Mouse (Mus musculus): ENCODE data around the gene St3gal4.

Gene St3gal4

DNA sequence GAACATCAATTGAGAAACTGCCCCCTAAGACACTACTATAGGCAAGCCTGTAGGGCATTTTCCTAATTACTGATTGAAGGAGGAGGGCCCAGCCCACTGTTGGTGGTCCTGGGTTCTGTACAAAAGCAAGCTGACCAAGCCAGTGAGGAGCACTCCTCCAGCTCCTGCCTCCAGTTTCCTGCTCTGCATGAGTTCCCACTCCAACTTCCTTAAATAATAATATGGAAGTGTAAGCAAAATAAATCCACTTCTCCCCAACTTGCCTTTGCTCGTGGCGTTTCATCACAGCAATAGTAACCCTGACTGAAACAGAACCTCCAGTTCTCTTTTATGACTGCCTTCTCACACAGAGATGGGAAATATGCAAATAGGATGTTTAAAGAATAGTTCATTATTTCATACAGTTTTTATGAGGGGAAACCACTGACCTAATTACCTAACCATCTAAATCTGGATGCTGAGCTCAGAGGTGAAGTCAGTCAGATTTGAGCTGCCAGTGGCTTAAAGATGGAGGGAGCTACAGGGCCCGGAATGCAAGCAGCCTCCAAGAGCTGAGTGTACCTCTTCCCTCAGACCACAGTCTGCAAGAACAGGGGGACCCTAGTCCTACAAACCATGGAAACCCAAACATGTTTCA is 69.1 kb downstream of the St3gal4 start:
- DNase-seq (ENCODE audit: inconsistent ontology term) = no peak

DNA sequence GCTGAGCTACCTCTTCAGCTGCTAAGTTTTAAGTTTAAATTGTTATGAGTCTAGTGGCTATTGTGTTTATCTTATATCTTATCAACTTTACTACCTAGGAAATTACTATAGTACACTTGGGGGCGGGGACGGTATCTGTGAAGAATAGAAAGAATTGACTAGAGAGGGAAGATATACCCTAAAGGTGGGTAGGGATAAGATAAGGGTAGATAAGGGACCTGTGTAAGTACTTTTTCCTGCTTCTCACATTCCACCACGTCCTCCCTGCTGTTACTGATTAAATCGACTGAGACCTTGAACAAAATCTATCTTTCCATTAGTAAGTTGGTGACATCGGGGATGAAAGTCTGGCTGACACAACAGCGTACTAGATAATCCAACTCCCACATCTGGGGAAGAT is 70.6 kb downstream of the St3gal4 start:
- DNase-seq (ENCODE audit: inconsistent ontology term) = no peak

DNA sequence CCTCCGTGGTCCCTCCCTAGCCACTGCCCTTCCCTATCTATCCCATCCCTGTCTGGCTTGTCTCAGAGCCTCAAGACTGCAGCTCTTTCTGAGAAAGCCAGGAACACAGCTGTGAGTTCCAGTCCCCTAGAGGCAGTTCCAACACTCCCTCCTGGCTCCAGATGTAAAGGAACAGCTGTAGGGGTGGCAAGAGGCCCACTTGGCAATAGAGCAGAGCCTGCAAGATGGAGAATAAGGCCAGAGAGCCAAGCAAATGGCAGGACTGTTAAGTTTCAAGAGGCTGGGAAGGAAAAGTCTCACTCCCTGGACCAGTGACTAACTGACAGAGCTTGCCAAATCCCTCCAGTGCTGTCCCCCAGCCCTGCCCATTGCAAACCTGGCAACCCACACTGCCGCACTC is 73.3 kb downstream of the St3gal4 start:
- DNase-seq (ENCODE audit: inconsistent ontology term) = no peak

DNA sequence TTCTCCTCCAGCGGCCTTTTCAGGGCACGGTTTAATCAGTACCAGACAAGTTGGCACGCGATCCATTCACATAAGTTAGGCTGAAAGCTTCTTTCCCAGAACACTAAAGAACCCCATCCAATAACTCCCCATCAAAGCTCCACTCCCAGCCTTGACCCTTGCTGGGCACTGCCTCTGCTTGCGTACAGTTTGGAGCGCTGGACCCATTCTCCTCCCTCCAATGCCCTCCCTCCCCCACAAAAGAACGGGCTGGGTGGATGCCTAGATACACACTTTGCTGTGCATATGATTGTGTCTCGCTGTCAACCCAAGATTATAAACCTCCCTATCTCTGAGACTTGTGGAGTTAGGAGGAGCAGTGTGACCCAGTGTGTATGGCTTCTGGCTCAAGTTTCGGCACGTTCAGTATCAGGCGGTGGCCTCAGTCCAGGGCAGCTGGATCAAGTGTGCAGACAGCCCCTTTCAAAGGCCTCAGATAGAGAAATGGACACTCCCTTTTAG is 74.0 kb downstream of the St3gal4 start:
- no peak for DNase-seq (ENCODE audit: inconsistent ontology term)

DNA sequence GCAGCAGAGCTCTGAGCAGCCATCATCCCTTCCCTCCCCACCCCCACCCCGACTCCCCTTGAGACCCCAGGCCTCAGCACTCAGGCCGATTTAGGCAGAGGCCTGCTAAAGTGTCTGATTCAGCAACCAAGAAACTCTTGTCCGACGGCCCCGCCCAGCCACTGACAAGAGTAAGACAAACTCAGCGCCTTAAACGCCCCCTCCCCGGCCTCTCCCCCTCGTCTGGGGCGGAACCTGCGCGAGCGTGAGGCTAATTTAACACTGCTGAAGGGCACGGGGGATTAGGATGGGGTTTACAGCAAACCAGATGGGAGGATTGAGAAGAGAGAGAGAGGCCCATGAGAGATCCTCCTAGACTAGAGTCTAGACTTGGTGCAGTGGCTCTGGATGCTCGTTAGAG is 74.6 kb downstream of the St3gal4 start:
- no peak for DNase-seq (ENCODE audit: inconsistent ontology term)

DNA sequence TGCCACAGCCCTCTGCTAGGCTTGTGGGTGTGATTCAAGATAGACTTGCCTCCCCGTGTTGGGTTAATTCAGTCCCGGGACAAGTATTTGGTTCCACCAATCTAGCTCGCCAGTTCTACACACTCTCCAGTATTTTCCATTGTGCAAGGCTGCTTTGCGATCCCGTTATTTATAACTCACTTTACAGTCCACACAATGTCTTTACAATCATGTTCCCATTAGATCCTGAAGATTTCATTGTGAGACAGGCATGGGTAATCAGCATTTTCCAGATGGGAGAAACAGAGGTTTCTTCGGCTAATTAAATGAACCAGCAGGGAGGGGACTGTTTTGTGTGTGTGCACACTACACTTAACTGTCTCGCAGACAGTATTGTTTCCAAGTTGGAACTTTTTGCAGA is 75.4 kb downstream of the St3gal4 start:
- no peak for DNase-seq (ENCODE audit: inconsistent ontology term)

DNA sequence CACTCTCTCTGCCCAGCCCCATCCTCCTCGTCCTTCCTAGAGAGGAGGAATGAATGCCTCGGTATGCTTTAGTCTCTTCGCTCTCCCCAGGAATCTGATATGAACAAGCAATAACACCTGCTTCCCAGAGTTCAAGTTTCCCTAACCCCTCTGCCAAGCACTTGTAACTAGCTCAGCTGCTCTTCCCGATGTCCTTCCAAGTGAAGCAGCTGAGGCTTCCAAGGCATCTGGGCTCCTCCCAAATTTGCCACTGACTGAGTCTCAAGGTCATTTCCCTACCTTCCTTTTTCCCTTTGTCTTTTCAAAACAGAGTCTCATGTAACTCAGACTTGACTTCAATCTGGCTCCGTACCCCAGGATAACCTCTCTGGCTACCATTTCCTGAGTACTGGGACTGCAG is 77.6 kb downstream of the St3gal4 start:
- DNase-seq (ENCODE audit: inconsistent ontology term) = no peak

DNA sequence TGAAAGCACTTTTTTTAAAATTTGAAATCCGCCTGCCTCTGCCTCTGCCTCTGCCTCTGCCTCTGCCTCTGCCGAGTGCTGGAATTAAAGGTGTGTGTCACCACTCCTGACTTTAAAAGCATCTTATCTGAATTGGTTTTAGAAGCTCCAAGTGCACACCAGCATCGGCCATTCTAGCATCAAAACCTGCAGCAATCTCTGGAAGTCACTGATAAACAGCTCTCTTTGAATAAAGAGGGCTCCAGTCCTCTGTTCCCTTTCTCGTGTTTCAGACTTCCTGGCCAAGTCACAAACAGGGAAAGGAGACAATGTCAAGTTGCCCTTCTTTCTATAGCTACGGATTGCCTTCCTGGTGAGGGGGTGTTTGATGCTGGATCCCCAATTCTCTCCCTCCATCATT is 79.2 kb downstream of the St3gal4 start:
- no peak for DNase-seq (ENCODE audit: inconsistent ontology term)

DNA sequence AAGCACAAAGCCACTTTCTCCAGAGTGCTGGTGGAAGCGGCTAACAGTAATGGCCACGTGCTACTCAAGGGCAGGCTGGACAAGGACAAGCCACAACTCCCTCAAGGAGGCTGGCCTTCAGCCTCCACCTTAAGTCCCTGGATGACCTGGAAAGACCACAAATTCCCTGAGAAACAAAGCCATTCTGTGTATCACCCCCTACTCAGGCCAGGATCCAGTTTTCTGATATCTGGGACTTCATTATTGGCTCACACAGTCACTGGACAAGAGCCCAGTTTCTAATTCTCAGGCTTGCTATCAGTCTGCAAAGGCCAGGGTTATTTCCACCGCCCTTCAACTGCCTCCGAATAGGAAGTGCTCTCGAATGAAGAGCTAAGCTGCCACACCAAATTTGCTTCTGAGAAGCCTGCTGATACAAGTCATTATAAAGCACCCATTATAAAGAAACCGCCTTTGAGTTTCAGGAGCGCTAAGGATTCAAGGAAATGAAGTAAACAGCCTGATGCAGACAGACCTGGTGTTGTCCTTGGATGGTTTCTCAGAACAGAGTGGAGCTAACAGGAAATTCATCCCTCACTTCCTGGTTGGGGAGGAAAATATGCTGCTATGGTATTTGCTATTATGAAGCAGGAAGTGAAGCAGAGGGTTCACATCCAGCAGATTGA is 80.0 kb downstream of the St3gal4 start:
- peak; percentile 91 for DNase-seq (ENCODE audit: inconsistent ontology term)

DNA sequence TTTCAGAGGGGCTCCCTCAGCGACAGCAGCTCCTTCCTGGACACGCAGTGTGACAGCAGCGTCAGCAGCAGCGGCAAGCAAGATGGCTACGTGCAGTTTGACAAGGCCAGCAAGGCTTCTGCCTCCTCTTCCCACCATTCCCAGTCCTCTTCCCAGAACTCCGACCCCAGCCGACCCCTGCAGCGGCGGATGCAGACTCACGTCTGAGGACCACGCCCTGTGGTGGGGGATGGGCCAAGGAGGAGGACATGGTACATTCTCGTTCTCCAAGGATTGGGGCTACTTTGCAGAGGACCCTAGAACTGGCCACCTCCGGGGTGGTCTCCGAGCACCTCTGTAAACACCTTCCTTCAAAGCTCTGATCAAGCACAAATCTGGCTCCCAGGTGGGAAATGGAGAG is 84.0 kb downstream of the St3gal4 start:
- no peak for DNase-seq (ENCODE audit: inconsistent ontology term)

DNA sequence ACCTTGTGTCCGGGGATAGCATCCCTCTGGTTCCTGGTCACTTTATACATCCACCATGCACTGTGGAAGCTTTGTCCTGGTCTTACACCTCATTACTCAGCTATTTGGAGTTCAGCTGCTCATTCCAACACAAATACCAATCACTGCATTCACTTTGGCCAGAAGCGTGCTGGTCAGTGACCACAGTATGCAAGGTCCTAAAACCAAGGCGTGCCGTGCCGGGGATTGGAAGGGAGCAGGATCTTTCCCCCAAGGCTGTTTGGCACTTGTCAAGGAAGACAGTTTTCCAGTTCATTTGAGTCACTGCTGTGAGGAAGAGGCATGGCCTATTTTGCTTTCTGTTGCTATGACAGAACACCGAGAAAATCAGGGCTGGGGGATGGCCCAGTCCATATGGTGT is 86.6 kb downstream of the St3gal4 start:
- DNase-seq (ENCODE audit: inconsistent ontology term) = peak; percentile 98

DNA sequence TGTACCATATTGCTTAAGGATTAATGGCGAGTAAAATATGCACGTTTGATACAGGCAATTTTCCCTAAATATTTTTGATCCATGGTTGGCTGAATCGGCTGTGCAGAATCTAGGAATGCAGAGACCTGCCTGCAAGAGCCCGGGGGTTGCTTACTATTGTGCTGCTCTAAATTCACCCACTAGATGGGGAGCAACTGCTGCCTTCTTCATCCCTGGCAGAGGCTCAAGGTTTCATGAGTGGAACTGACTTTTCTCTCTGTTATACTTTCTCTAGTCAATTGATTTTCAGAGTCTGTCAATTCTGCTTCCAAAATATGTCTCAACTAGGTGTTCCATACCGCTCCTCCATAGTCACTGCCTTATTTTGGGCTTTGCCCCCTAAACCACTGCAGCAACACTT is 88.2 kb downstream of the St3gal4 start:
- DNase-seq (ENCODE audit: inconsistent ontology term) = no peak

DNA sequence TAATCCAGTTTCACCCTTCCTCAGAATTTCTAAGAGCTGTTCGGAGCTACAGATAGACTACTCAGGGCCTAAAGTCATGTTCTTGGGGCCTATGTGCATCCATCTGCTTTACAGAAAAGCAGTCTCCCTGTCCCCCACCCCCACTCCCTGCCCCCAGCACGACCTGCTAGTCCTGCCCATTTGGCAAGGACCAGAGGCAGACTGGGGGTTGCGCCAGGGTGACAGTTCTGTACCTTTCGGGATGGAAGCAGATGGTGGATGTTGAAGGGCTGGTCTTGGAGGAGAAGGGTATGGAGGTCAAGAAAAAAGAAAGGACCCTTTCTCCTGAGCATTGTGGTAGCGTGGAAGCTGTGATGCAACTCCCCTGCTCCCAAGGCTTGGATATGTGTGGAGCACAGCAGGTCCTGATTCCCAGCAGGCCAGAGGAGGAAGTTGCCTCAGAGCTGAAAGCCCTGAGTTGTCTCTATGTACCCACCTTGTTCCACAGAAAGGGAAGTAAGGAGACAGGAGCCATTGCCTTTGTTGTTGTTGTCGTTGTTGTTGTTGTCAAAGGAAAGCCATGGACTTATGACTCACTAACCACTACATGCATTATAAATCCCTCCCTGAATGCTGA is 91.6 kb downstream of the St3gal4 start:
- no peak for DNase-seq (ENCODE audit: inconsistent ontology term)

DNA sequence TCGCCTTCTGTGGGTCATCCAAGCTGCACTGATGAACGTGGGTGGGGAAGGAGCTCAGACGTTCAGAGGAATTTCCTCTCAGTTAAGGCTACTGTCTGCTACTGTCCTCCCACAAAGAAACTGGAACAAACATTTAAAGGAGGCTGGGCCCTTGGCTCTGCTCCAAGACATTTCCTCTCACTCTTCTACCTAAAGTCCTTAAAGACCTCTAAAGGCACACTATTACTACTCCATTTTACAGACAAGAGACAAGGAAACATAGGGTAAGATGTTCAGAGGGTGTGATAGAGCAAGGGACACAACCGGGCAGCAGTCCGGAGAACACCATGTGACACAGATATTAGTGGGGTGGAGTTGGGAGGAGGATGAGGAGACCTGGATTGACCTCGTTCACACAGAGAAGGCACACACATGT is 92.2 kb downstream of the St3gal4 start:
- DNase-seq (ENCODE audit: inconsistent ontology term) = peak; percentile 62

DNA sequence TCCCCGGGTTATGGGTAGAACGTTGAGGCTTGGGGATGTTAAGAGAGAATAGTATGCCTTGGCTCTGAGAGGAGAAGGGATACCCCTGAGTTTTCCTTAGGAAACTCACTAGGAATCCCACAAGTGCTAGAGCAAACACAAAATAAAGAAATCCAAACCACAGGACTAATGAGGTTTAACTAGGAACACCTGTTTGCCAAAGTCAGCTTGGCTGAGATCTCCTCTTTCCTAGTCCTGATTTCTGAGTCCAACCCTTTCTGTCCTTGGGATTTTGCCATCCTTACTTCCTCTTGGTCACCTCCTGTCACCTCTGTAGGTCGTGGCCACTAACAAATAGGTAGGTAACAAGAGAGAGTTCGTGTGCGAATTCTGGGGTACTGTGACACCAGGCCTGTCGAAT is 92.8 kb downstream of the St3gal4 start:
- no peak for DNase-seq (ENCODE audit: inconsistent ontology term)

DNA sequence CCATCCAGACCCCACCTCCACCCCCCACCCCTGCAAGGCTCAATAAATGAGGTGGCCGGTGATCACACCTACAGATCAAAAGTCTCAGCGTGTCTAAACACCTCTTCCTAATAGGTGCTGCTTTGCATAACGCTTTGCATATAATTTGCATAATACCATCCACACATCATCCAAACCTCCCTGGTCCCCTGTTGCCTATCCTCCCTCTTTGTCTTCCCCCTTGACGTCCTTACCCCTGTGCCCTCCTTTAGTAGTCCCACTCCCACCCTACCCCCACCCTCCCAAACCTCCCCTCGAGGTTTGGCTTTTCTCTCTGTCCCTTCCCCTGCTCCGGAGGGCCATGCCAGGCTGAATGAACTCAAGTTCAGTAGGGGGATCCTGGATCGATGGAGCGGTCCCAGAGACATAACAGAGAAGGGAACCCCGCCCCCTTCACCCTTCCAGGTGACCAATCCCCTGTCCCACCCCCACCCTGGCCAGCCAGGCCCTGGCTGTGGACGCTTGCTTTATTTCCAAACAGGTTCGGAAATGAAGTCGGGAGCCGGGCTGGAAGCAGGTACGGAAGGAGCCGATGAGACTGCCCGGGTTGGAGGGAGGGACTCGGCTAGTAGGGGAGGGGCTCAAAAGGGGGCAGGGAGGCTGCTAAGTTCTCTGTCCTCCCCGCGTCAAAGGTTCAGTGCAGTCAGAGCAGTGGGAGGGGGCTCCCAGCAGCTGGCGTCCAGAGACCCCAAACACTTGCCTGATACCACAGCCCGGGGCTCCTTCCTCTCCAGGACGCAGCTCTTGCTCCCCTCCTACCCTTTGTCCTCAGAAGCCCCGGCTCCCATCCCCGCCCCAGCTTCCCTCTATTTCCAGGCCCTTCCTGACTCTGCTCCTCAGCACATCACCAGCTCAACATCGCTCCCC is 94.2 kb downstream of the St3gal4 start:
- DNase-seq (ENCODE audit: inconsistent ontology term) = no peak

DNA sequence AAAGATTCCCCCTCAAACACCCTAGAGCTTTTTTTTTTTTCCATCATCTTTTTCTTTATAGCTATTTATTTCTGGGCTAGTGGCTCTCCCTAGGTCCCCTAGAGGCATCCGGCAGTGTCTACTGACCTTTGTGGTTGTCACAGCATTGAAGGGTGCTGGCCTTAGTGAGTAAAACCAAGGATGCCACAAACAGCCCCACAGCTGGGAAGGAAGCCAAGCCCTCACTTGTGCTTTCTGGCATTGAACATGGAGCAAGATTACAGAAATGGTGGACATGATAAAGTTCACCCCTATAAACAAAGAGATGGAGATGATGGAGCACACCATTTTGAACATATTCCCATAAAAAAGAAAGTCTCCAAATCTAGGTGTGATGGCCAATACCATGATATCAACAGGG is 97.3 kb downstream of the St3gal4 start:
- no peak for DNase-seq (ENCODE audit: inconsistent ontology term)

DNA sequence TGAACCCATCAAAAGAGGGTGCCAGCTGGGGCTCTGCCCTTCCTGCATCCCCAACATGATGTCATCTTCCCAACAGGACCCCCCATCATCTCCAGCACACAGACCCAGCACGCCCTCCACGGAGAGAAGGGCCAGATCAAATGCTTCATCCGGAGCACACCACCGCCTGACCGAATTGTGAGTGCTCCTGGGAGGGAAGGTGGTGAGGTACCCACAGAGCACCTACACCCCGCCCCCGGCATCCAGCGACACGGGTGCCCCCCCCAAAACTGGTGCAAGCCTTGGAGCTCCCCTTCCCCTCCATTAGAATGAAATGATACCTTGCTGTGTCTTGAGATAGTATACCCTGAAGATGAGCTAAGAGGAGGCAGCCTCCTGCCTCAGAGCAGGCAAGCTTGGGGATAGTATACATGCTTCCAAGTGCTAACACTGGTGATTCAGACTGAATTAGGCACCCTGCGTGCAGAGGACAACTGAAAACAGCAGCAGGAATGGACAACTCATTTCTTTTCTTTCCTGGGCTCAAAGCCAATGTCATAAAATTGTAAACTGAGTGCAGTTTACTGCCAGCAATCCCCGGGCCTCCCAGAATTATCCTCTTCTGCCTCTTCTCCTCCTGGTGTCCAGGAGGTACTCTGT is 98.9 kb downstream of the St3gal4 start:
- no peak for DNase-seq (ENCODE audit: inconsistent ontology term)

DNA sequence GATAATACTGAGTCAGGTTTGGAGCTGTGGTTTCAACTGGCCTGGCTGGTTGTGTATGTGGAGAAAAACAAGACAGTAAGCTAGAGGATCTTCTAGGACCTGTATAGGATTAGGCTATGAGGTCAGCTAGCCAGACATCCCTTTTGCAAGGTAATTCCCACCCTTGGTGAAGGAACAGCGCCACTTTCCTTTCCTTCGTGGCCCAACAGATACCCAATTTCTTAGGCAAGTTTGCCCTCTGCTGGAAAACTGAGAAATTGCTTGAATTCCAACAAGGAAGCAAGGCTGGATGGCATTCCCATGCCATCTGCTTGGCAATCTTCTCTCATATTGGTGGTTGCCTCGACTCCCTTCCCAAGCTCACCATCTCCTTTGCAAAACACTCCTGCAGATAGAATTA is 99.7 kb downstream of the St3gal4 start:
- peak; percentile 68 for DNase-seq (ENCODE audit: inconsistent ontology term)

DNA sequence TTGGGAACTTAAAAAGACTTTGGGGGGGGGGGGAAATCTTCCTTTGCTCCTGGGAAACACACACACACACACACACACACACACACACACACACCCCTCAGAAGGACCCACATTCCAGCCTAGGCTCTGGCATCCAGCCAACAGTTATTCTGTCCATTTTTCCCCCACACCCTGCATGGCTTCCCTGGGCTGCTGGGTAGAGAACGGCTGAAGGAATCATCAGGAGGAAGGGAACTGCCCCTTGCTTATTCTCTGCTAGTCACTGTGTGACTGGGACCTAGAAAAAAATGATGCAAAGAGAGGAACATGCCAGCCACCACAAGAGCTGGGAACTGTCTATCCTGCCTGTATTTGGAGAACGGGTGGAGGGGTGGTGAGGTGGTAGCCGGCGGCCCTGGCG is 101.0 kb downstream of the St3gal4 start:
- DNase-seq (ENCODE audit: inconsistent ontology term) = no peak

DNA sequence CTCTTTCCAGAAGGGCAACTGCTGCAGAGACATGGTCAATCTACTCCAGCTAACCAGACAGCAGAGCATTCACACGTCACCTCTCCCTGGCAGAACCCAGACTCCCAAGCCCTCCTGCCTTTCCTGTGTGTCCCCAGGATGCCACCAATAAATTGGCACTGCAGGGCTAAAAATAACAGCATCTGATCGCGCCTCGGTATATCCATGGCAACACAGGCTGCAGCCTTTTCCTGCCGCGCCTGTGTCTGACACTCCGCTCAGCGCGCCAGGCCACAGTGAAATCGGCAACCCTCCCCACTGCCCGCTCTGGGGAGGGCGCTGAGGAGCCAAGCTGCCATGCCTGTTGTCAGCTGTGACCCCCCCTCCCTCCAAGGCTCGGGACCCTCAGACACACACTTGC is 101.5 kb downstream of the St3gal4 start:
- DNase-seq (ENCODE audit: inconsistent ontology term) = peak; percentile 60

DNA sequence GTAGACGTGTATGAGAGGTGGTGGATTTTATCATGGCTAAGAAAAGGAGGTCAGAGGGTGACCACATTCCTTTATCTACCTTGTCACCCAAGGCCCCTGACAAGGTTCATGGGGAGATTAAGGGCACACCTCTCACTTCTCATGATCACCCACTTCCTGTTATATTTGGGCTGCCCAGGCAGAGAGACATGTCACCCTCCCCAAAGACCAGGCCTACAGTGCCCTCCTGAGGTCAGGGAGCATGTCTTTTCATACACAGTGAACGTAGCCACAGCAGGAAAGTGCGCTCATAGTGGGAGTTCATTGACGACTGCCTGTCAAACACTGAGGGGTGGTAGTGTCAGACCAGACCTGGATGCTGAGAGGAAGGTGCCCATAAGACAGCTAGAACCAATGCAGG is 102.3 kb downstream of the St3gal4 start:
- no peak for DNase-seq (ENCODE audit: inconsistent ontology term)

All from Muller cell, postnatal 12 days (primary cell).